Mouse (Mus musculus) embryonic stem cell, embryonic (primary cell): ENCODE data around the gene AL732309.1.

Experiments used
- CTCF ChIA-PET, 4 experiments: fragments of 300-600 bp in 2 of 4; fragments of 350-600 bp in 2 of 4; sonication (Branson Sonifier 250); formaldehyde crosslinking; loops; one replicate each; lab custom pipeline; 2022; ENCODE audit warnings: inconsistent platforms in 2 of 4; lab: Charles Lee
- POLR2A ChIA-PET, 4 experiments: fragments of 300-600 bp in 2 of 4; fragments of 350-600 bp in 2 of 4; sonication (Branson Sonifier 250); formaldehyde crosslinking; loops; one replicate each; lab custom pipeline; 2022; ENCODE audit warnings: antibody characterized with exemption in 4 of 4, inconsistent platforms in 1 of 4; lab: Charles Lee

Gene AL732309.1

DNA sequence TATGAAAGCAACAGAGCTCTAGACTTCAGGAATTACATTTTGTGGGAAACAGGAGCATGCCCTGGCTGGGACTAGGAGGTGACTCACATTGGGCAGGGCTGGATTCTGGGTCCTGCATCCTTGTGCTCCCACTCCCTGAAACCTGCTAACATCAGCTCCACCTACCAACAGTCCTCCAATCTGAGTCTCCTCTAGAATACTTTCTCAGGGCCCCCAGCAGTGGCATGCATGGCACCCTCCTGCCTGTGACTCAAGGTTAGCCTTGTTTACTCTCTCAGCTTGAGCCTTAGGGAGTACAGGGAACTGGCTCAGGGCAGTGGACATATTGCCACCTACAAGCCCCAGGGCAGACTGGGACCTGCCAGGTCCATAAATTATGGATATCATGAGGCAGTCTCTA is 8.6 kb downstream of the AL732309.1 start:
- ChIA-PET CTCF (interaction anchor here in 2 of 4 experiments (1.3 to 2.7 kb wide), 2 partner anchors 10 kb away, joined by 5 to 22 read pairs; no protein-coding TSS in a partner anchor), POLR2A (interaction anchor here in 3 of 4 experiments (0.5 to 75.9 kb wide), 6 partner anchors 1 to 45 kb away, joined by 3 to 2347 read pairs (median 1600); partner anchors contain the start of genes AL732309.1 (in 2 of the 3), Anapc2 (in 2 of the 3), Cysrt1 (in 2 of the 3) and Fam166a (in 2 of the 3))

DNA sequence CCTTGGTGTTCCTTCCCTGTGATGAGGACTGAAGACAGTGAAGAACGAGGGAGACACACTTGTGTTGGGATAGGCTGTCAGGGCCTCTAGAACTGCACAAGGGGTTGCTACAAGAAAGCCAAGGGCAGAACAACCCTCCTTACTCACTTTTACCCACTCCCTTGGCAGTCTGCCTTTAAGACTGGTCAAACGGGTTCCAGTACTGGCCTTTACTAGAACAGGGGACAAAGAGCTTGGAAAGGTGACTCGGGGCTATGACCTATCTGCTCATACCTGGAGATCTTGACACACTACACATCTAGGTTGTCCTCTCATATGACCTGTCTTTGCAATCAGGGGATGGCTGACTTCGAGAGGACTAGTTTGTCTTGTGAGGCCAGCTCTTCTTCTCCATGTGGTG is 9.1 kb downstream of the AL732309.1 start:
- POLR2A ChIA-PET, result interaction anchor here in 3 of 4 experiments (0.5 to 75.9 kb wide), 8 partner anchors 2 to 57 kb away, joined by 3 to 2347 read pairs (median 804); partner anchors contain the start of genes AL732309.1 (in 2 of the 3), Anapc2 (in 2 of the 3), Cysrt1 (in 2 of the 3) and Fam166a (in 2 of the 3)
- CTCF ChIA-PET, result interaction anchor here in 2 of 4 experiments (1.3 to 2.7 kb wide), 4 partner anchors 9 to 25 kb away, joined by 5 to 22 read pairs (median 6); partner anchors contain the start of gene Tprn (in 1 of the 2)

DNA sequence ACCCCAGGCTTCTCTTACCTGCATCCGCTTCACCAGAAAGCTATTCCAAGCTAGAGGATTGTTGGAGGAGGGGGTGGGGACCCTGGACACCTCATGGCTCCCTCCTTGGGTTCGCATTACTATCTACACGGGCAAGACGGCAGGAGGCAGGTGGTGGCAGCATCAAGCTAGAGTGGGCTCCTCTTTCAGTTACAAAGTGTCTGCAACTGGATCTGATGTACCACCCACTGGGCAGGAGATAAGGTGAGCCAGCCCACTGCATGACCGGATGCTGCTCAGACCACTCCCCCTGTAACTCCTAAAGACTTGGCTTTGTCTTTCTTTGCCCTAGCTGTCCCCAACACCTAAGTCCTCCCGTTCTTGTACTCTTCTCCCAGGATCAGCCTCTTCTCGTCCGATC is 10.0 kb downstream of the AL732309.1 start, which contains the start of gene Rnf224:
TSS of gene Rnf224 (minus strand) at position 174 of the 400 bp plus-strand sequence.
- CTCF ChIA-PET, result interaction anchor here in 2 of 4 experiments (0.5 to 2.7 kb wide), 4 partner anchors 8 to 42 kb away, joined by 3 to 22 read pairs (median 6); partner anchors contain the start of gene Tprn (in 1 of the 2)
- POLR2A ChIA-PET, result interaction anchor here in 3 of 4 experiments (0.7 to 75.9 kb wide), 9 partner anchors 3 to 288 kb away, joined by 3 to 2347 read pairs (median 5); partner anchors contain the start of genes Tubb4b (in 3 of the 3), AL732309.1 (in 2 of the 3), Anapc2 (in 2 of the 3) and Cysrt1 (in 2 of the 3)

DNA sequence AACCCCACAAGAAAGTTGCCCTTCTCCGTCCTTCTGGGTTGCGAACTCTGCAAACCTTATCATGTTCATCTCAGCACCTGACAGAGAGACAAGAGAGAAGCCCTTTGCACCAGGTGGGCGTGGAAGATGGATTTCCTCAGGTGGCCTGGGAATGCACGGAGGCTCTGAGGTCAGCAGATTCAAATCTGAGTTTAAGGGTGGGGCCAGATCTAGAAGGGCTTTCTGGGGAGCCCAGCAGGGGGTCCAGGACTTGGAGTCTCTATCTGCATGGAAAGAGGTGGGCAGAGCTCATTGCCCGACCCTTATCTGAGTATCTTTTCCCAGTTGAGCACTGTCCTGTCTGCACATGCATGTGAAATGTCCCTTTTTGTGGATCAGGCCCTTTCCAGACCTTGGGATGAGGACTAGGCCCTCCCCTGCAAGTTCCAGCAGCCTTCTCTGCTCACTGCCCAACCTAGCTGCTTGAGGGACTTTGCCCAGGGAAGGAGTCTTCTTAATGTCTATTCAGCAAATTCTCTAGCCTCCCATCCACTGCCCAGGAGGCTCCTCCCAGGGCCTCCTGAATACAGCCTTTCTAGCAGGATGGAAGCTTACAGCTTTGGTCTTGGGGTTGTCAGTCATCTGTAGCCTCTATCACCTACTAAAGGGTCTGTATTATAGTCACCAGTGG is 12.0 kb downstream of the AL732309.1 start:
- CTCF ChIA-PET, result interaction anchor here in 1 of 4 experiments (1.3 kb wide), 1 partner anchor 14 kb away, joined by 4 read pairs; no protein-coding TSS in a partner anchor
- POLR2A ChIA-PET, result interaction anchor here in 3 of 4 experiments (0.6 to 75.9 kb wide), 7 partner anchors 4 to 24 kb away, joined by 3 to 2347 read pairs (median 1600); partner anchors contain the start of genes Tubb4b (in 3 of the 3), AL732309.1 (in 2 of the 3), Anapc2 (in 2 of the 3) and Cysrt1 (in 2 of the 3)

DNA sequence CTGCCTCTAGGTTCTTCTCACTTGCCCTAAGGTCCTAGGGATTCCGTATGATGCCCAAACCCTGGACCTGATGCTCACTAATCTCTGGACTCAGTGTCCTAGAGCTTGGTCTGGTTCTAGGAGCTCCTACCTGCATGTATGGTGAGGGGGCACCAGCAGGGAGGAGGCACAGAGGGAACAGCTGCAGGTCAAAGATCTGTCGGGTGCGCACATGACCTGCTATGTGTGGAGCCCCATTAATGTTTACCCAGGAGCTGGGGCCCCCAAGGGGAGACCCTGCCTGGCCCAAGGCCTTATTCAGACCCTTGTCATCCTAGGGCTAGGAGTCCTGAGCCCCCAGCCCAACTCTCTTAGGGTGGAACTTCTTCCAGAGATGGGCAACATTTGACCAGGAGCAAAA is 12.6 kb downstream of the AL732309.1 start, which contains the start of gene Slc34a3:
TSS of gene Slc34a3 (minus strand) at position 315 of the 400 bp plus-strand sequence.
- POLR2A ChIA-PET, result interaction anchor here in 3 of 4 experiments (0.7 to 75.9 kb wide), 7 partner anchors 5 to 40 kb away, joined by 3 to 2347 read pairs (median 1600); partner anchors contain the start of genes Tubb4b (in 3 of the 3), AL732309.1 (in 2 of the 3), Anapc2 (in 2 of the 3) and Cysrt1 (in 2 of the 3)

DNA sequence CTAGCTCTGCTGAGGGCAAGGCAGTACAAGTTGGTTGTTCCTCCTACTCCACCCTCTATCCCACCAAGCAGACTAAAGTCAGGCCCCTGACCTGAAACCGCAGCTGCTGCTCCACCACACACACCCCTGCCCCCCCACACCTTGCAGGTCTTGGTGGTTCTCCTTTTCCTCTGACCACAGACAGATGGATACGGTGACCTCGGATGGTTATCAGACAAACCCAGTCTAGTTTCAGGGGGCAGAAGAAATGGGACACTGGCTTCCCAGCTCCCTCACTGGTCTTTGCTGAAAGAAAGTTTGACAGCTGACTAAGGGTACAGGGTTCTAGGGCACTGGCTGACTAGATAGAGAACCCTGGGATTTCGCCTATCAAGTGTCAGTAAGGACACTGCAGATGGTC is 13.2 kb downstream of the AL732309.1 start:
- CTCF ChIA-PET, result interaction anchor here in 2 of 4 experiments (0.5 to 0.6 kb wide), 2 partner anchors 41 to 184 kb away, joined by 3 to 11 read pairs; no protein-coding TSS in a partner anchor
- POLR2A ChIA-PET, result interaction anchor here in 3 of 4 experiments (0.7 to 75.9 kb wide), 7 partner anchors 6 to 160 kb away, joined by 4 to 2347 read pairs (median 1600); partner anchors contain the start of genes AL732309.1 (in 2 of the 3), Anapc2 (in 2 of the 3), Cysrt1 (in 2 of the 3) and Fam166a (in 2 of the 3)

More for the DNA sequence above, 12.6 kb downstream of the AL732309.1 start, which contains the start of gene Slc34a3:
- CTCF ChIA-PET, result no interaction called here

DNA sequence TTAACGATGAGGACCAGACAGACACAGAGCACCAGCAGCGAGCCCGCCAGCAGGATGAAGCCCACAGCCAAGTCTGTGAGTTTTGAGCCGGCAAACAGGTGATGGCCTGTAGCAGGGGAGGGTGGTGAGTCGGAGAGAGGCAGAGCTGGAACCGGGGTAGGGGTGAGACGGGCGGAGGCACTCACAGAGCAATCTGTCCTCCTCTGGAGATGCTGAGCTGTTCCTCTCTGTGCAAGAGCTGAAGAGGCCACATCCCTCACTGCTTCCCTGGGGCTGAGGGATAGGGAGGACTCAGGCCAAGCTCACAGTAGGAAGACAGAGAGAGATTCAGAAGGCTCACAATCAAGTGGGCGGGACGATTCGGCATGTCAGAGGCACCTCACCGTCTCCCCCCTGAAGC is 15.6 kb downstream of the AL732309.1 start:
- ChIA-PET CTCF (interaction anchor here in 2 of 4 experiments (0.7 to 5.3 kb wide), 5 partner anchors 10 to 62 kb away, joined by 3 to 54 read pairs (median 5); partner anchors contain the start of genes Cysrt1 (in 1 of the 2), Rnf208 (in 1 of the 2) and Tmem203 (in 1 of the 2)), POLR2A (interaction anchor here (0.5 to 75.9 kb wide), 14 partner anchors 4 to 296 kb away, joined by 3 to 2347 read pairs (median 6); partner anchors contain the start of genes Cysrt1 (in 3 of the 4), Rnf208 (in 3 of the 4), AL732309.1 (in 2 of the 4) and Anapc2 (in 2 of the 4))

DNA sequence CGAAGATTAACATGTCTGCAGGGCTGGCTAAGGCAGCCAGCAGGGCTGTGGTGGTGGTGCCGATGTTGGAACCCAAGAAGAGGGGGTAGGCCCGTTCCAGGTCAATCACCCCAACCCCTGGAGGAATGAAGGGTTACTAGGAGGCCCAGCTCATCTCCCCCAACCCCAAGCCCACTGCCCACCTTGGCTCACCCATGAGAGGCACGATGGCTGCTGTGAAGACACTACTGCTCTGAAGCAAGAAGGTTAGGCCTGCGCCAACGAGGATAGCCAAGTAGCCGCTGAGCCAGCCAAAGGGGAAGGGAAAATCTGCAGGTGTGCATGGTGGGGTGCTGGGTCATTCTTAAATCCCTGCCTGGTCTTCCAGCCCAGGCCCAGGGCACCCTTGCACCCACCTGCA is 16.1 kb downstream of the AL732309.1 start:
- ChIA-PET POLR2A (interaction anchor here (0.5 to 75.9 kb wide), 13 partner anchors 3 to 137 kb away, joined by 3 to 2347 read pairs (median 7); partner anchors contain the start of genes Cysrt1 (in 3 of the 4), Rnf208 (in 3 of the 4), AL732309.1 (in 2 of the 4) and Anapc2 (in 2 of the 4)), CTCF (interaction anchor here in 2 of 4 experiments (0.6 to 5.3 kb wide), 6 partner anchors 11 to 205 kb away, joined by 4 to 54 read pairs (median 14); partner anchors contain the start of genes Cysrt1 (in 1 of the 2), Rnf208 (in 1 of the 2), Tmem203 (in 1 of the 2) and Tor4a (in 1 of the 2))

DNA sequence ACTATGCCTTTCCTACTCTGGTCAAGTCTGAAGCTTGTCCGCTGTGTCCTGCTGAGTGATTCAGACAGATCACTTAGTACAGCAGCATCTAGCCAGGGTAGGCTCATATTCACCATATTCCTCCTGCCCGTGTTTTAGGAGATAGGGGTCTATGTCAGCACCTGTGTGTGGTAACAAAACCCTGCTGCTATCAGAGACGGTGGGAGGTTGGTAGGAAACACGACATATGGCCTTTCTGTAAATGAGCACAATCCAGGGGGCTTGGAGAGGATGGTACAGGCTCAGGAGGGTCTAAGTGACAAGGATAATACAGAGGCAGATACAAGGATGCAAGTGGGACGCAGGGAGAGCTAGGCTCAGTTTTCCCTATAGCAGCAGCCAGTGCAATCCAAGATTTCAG is 17.1 kb downstream of the AL732309.1 start:
- ChIA-PET POLR2A (interaction anchor here in 3 of 4 experiments (0.6 to 75.9 kb wide), 11 partner anchors 2 to 322 kb away, joined by 3 to 2347 read pairs (median 10); partner anchors contain the start of genes AL732309.1 (in 2 of the 3), Anapc2 (in 2 of the 3), Cysrt1 (in 2 of the 3) and Fam166a (in 2 of the 3)), CTCF (interaction anchor here (1.1 to 5.3 kb wide), 12 partner anchors 10 to 171 kb away, joined by 4 to 54 read pairs (median 12); partner anchors contain the start of genes AL732309.1 (in 1 of the 4), Cysrt1 (in 1 of the 4), Fam166a (in 1 of the 4) and Nrarp (in 1 of the 4))

DNA sequence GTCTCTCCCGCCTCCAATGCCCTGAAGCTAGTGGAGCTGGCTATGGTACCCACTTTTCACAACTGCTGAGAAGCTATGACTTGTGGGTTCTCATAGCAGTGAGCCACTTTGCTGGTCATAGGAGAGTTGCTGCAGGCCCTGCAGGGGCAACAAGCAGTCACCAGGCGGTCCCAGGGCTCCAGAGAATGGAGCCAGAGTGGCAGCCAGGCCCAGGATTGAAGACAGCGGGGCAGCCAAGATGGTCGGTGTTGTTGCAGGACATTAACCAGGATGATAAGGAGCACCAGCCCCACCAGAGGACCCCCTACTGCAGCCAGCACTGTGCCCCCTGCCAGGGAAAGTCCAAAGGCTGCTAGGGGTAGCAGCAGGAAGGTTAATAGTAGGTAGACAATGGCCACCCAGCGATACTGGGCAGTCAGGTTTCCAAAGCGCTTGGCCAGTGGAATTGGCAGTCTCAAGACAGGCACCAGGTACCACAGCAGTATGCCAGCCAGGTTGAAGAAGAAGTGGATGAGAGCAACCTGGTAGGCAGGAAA is 17.6 kb downstream of the AL732309.1 start:
- ChIA-PET POLR2A (interaction anchor here (0.6 to 75.9 kb wide), 36 partner anchors 2 to 295 kb away, joined by 3 to 2347 read pairs (median 4); partner anchors contain the start of genes Tprn (in 4 of the 4), AL732309.1 (in 3 of the 4), Tmem203 (in 3 of the 4) and Tor4a (in 3 of the 4)), CTCF (interaction anchor here (0.5 to 5.3 kb wide), 87 partner anchors 8 to 294 kb away, joined by 3 to 54 read pairs (median 5); partner anchors contain the start of genes Tor4a (in 4 of the 4), AL732309.1 (in 3 of the 4), Cysrt1 (in 3 of the 4) and Nrarp (in 3 of the 4))

DNA sequence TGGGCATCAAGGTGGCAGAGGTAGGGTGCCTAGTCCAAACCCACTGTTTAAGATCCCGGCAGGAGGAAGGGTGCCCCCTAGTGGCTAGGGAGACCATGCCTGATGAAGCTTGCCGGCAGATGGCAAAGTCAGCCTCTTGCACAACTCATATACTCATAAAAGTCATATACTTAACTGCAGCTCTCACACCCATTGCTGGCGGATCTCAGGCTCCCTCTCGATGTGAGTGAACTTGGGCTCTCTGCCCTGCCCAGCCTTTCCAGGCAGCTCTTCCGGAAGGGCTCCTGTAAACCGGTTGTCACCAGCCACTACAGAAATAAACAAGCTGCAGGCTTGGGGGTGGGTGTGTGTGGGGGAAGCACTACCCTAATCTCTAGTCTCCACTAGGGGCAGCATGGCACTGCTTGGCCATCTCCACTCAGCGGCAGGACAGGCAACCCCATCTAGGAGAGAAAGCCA is 18.2 kb downstream of the AL732309.1 start:
- ChIA-PET CTCF (interaction anchor here (0.5 to 5.3 kb wide), 103 partner anchors 8 to 1231 kb away, joined by 3 to 54 read pairs (median 4); partner anchors contain the start of genes AL732309.1 (in 4 of the 4), Ssna1 (in 4 of the 4), Tor4a (in 4 of the 4) and Anapc2 (in 3 of the 4)), POLR2A (interaction anchor here (0.7 to 75.9 kb wide), 41 partner anchors 1 to 1324 kb away, joined by 3 to 2347 read pairs (median 4); partner anchors contain the start of genes Tprn (in 4 of the 4), AL732309.1 (in 3 of the 4), Tmem203 (in 3 of the 4) and Tor4a (in 3 of the 4))

DNA sequence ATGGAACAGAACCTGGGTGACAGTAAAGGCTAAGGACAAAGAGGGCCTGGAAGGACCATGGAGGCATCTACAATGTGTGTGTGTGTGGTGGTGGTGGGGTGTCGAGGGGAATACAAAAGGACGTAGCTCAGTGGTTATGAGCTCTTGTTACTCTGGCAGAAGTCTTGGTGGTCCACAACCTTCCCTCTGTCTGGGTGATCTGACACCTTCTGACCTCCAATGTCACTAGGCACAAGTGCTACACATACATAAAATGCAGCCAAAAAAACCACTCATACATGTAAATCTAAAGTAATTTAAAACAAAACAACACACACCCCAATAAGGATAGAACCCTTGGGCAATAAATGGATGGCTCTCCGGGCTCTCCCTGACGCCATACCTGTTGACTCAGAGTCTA is 19.3 kb downstream of the AL732309.1 start:
- CTCF ChIA-PET, result interaction anchor here (0.6 to 5.3 kb wide), 31 partner anchors 9 to 269 kb away, joined by 3 to 54 read pairs (median 7); partner anchors contain the start of genes Cysrt1 (in 3 of the 4), Rnf208 (in 3 of the 4), AL732309.1 (in 2 of the 4) and Rnf224 (in 2 of the 4)
- POLR2A ChIA-PET, result interaction anchor here (0.5 to 75.9 kb wide), 34 partner anchors 0 to 1325 kb away, joined by 3 to 2347 read pairs (median 4); partner anchors contain the start of genes AL732309.1 (in 3 of the 4), Stpg3 (in 3 of the 4), Tmem203 (in 3 of the 4) and Anapc2 (in 2 of the 4)

DNA sequence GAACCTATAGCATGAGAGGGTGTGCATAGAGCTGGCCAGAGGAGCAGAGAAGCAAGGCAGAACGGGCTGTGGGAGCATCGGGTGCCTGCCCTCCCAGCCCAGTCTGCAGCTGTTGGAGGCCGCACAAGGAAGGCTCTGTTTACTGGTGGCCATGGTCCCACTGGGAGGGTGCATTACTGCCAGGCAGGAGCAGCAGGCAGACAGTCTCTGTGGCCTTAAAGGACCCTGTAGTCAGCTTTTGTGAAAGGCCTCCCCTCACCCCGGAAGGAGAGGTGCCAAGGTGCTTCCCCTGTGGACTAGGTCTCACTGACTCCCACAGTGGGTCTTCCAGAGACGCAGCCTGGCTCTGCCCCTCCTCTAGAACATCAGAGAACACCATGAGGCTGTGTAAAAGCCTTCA is 19.8 kb downstream of the AL732309.1 start:
- ChIA-PET CTCF (interaction anchor here in 2 of 4 experiments (1.0 to 5.3 kb wide), 8 partner anchors 8 to 200 kb away, joined by 3 to 54 read pairs (median 16); partner anchors contain the start of genes AL732309.1 (in 1 of the 2), Cysrt1 (in 1 of the 2), Fam166a (in 1 of the 2) and Rnf208 (in 1 of the 2)), POLR2A (interaction anchor here in 3 of 4 experiments (0.7 to 75.9 kb wide), 23 partner anchors 1 to 292 kb away, joined by 3 to 2347 read pairs (median 6); partner anchors contain the start of genes AL732309.1 (in 3 of the 3), Slc34a3 (in 3 of the 3), Tmem203 (in 3 of the 3) and Tor4a (in 3 of the 3))

DNA sequence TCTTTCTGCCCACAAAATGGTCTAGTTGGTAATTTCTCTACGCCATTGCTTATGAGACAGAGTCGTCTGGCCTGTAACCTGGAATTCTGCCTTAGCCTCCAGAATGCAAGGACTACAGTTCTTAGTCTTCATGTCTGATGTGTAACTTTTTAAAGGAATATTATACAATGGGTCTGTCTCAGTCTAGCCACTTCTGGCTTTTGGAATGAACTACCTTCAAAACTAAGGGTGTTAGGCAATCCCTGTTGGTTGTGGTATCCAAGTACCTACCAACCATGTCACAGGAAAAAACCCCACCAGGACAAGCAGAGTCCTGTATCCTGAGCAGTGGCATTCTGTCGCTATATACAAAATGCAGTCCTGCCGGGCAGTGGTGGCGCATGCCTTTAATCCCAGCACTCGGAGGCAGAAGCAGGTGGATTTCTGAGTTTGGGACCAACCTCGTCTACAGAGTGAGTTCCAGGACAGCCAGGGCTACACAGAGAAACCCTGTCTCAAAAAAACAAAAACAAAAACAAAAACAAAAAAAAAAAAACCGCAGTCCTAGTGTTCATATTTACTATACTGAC is 20.8 kb downstream of the AL732309.1 start:
- CTCF ChIA-PET, result interaction anchor here in 1 of 4 experiments (1.2 to 1.8 kb wide), 5 partner anchors 15 to 356 kb away, joined by 3 to 6 read pairs (median 4); partner anchors contain the start of genes Ajm1 and Nelfb

More for the DNA sequence above, 20.8 kb downstream of the AL732309.1 start:
- POLR2A ChIA-PET, result interaction anchor here (0.7 to 75.9 kb wide), 47 partner anchors 2 to 618 kb away, joined by 3 to 2347 read pairs (median 7); partner anchors contain the start of genes AL732309.1 (in 4 of the 4), Tor4a (in 4 of the 4), Nelfb (in 3 of the 4) and Rnf224 (in 3 of the 4)
